Mouse (Mus musculus) liver, postnatal 0 days (tissue): ENCODE results near the gene Hoxa6.

ENCODE experiments used
- CTCF ChIP-seq: sonication (generic); IDR thresholded peaks from 2 replicates; pipeline ENCODE4 v1.5.1; 2016; ENCODE audit warnings: antibody characterized with exemption, low read depth
- EP300 ChIP-seq: IDR thresholded peaks from 2 replicates; pipeline ENCODE4 v1.6.1; 2016; ENCODE audit warnings: antibody characterized with exemption, low read depth, mild to moderate bottlenecking

DNA sequence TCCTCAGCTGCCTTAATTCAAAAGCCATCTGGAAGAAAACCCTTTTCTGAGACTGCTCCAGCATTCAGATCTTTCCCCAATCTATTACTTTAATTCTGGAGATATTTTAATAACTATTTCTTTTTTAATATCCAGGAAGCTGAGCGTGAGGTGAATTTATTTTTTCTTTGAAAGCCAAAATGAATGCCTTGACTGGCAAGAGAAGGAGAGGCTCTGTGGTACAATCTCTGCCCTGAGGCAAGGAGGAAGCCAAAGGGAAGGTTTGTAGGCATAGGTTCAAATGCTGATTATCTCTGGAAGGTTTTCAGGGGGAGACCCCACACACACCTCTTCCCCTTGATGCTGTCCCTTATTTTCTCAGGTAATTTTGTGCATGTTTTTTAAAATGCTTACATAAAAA lies 41.3 kb downstream of the Hoxa6 start:
- TF ChIP-seq CTCF (no peak), EP300 (no peak)
